Mouse (Mus musculus) right cerebral cortex, adult 18-20 months (tissue): ENCODE data around the gene Galnt2.
A peak's percentile ranks its signal among the peaks of the same experiment; 100 is the strongest.

Experiments
- DNase-seq: peaks from one replicate; pipeline ENCODE4 v3.0.0; 2022; ENCODE audit warnings: mixed read lengths

The Galnt2 gene

GRCm38 (mm10) chr8:124331706-124332105 is 100.5 kb downstream of the Galnt2 start:
- DNase-seq, result no peak

GRCm38 (mm10) chr8:124336302-124336701 is 105.1 kb downstream of the Galnt2 start:
- no peak for DNase-seq

GRCm38 (mm10) chr8:124339742-124340141 is 108.6 kb downstream of the Galnt2 start:
- no peak for DNase-seq

GRCm38 (mm10) chr8:124340360-124341068 is 109.3 kb downstream of the Galnt2 start:
- DNase-seq, result no peak

GRCm38 (mm10) chr8:124343151-124343550 is 112.0 kb downstream of the Galnt2 start:
- DNase-seq, result peak; percentile 66

GRCm38 (mm10) chr8:124343991-124344390 is 112.8 kb downstream of the Galnt2 start:
- DNase-seq, result no peak

- DNase-seq, result no peak
Measured at GRCm38 (mm10) chr8:124345098-124345497, 113.9 kb downstream of the Galnt2 start.

GRCm38 (mm10) chr8:124346852-124347523 is 115.8 kb downstream of the Galnt2 start:
- peak; percentile 54 for DNase-seq

- DNase-seq, result no peak
Measured at GRCm38 (mm10) chr8:124348087-124348486, 116.9 kb downstream of the Galnt2 start.

GRCm38 (mm10) chr8:124349663-124350062 is 118.5 kb downstream of the Galnt2 start:
- DNase-seq, result peak; percentile 77

GRCm38 (mm10) chr8:124351636-124352035 is 120.4 kb downstream of the Galnt2 start:
- DNase-seq, result no peak

- DNase-seq, result no peak
Measured at GRCm38 (mm10) chr8:124360911-124361310, 129.7 kb downstream of the Galnt2 start.

GRCm38 (mm10) chr8:124361773-124362427 is 130.7 kb downstream of the Galnt2 start:
- no peak for DNase-seq

- no peak for DNase-seq
Measured at GRCm38 (mm10) chr8:124362589-124362988, 131.4 kb downstream of the Galnt2 start.

GRCm38 (mm10) chr8:124363337-124363736 is 132.1 kb downstream of the Galnt2 start:
- DNase-seq, result no peak

GRCm38 (mm10) chr8:124368213-124368612 is 137.0 kb downstream of the Galnt2 start:
- peak; percentile 73 for DNase-seq

- DNase-seq, result peak; percentile 59
Measured at GRCm38 (mm10) chr8:124370422-124371183, 139.4 kb downstream of the Galnt2 start.

- DNase-seq, result no peak
Measured at GRCm38 (mm10) chr8:124371410-124372123, 140.4 kb downstream of the Galnt2 start.

- no peak for DNase-seq
Measured at GRCm38 (mm10) chr8:124373753-124374152, 142.6 kb downstream of the Galnt2 start.

GRCm38 (mm10) chr8:124375168-124375567 is 144.0 kb downstream of the Galnt2 start:
- DNase-seq, result no peak

GRCm38 (mm10) chr8:124375727-124376126 is 144.5 kb downstream of the Galnt2 start:
- DNase-seq, result no peak

- DNase-seq, result no peak
Measured at GRCm38 (mm10) chr8:124376406-124376805, 145.2 kb downstream of the Galnt2 start.
